In the genomic region with DNA sequence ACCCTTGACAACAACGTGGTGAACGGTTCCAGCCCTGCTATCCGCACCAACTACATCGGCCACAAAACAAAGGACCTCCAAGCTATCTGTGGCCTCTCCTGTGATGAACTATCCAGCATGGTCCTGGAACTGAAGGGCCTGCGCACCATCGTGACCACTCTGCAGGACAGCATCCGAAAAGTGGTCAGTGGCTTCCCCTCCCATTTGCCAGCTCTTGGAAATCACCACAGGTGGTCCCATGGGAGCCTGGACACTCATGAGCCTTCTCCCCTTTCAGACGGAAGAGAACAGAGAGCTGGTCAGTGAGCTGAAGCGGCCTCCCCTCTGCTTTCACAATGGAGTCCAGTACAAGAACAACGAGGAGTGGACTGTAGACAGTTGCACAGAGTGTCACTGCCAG, we compare ENCODE assay signal across 8 mouse cellular contexts. TPM values are rescaled to one million over a fixed set of nuclear protein-coding genes. Genes with fewer than 3 reads are reported as not detected.
A peak's percentile ranks its signal among the peaks of the same experiment; 100 is the strongest.
DNase-seq lines count a peak whose midpoint lies in the region; ATAC-seq and TF ChIP-seq lines count a peak whose summit lies in the region.

No protein-coding gene starts in this region.

- H3K9me3 ChIP-seq in heart, embryonic 13.5 days = no peaks in the 10 kb centered on the region
- H3K9me3 ChIP-seq in megakaryocyte, embryonic 14.5 days = no peaks in the 10 kb centered on the region
- H3K9me3 ChIP-seq in hindbrain, postnatal 0 days (ENCODE audit: low read length) = no peaks in the 10 kb centered on the region
- no peaks in the 10 kb centered on the region for H3K9me3 ChIP-seq in stomach, embryonic 15.5 days

- H3K36me3 ChIP-seq in heart, embryonic 13.5 days = peaks cover 54% of the 10 kb centered on the region
- H3K36me3 ChIP-seq in megakaryocyte, embryonic 14.5 days (replicated peaks; ENCODE audit: low read length) = peaks cover 82% of the 10 kb centered on the region
- H3K36me3 ChIP-seq in hindbrain, postnatal 0 days (ENCODE audit: insufficient read depth, low read length) = no peaks in the 10 kb centered on the region
- H3K36me3 ChIP-seq in stomach, embryonic 15.5 days = peaks cover 28% of the 10 kb centered on the region

- 70% methylated on average over 10 of the region's 10 CpGs for WGBS in heart, embryonic 13.5 days
- 55% methylated on average over 10 of the region's 10 CpGs for WGBS in hindbrain, postnatal 0 days
- WGBS in stomach, embryonic 15.5 days = 80% methylated on average over 10 of the region's 10 CpGs

- ATAC-seq in heart, embryonic 13.5 days (ENCODE audit: extremely low read depth, insufficient number of reproducible peaks, low FRiP score, low TSS enrichment) = no peak
- ATAC-seq in megakaryocyte, adult 5-6 weeks (ENCODE audit: poor library complexity, severe bottlenecking) = no peak
- no peak for ATAC-seq in hindbrain, postnatal 0 days
- ATAC-seq in stomach, embryonic 15.5 days (ENCODE audit: insufficient read depth, low FRiP score, low read depth) = no peak

- DNase-seq in heart, adult 8-10 months (ENCODE audit: low spot score) = no peak
- DNase-seq in hindbrain, postnatal 0 days (ENCODE audit: low spot score) = no peak
- no peak for DNase-seq in left cerebral cortex, adult 18-20 months (ENCODE audit: low spot score in 2 of 2)
- no peak for DNase-seq in cerebellum, postnatal 36 days

- no peak for TF ChIP-seq CTCF in hindbrain, postnatal 0 days (IDR thresholded peaks at IDR 0.05; ENCODE audit: low read depth)

- peak overlapping the region; percentile 68 for H3K4me3 ChIP-seq in heart, embryonic 13.5 days
- H3K4me3 ChIP-seq in megakaryocyte, embryonic 14.5 days (replicated peaks) = peak overlapping the region; percentile 95
- H3K4me3 ChIP-seq in hindbrain, postnatal 0 days (ENCODE audit: low read length) = no peak overlapping the region
- H3K4me3 ChIP-seq in stomach, embryonic 15.5 days (replicated peaks) = peak overlapping the region; percentile 65

- peaks cover 10% of the 10 kb centered on the region; the same call in 1 of the 2 replicates for H3K27me3 ChIP-seq in heart, embryonic 13.5 days (replicated peaks)
- H3K27me3 ChIP-seq in megakaryocyte, embryonic 14.5 days (replicated peaks) = no peaks in the 10 kb centered on the region
- H3K27me3 ChIP-seq in hindbrain, postnatal 0 days (ENCODE audit: insufficient read depth, low read length) = 0 out of 2 replicates have a peak, but pooled peaks cover 5% of the 10 kb centered on the region
- H3K27me3 ChIP-seq in stomach, embryonic 15.5 days (replicated peaks) = no peaks in the 10 kb centered on the region

- peak overlapping the region; percentile 94 for H3K4me2 ChIP-seq in heart, embryonic 13.5 days
- H3K4me2 ChIP-seq in hindbrain, postnatal 0 days (ENCODE audit: low read depth, low read length) = peak overlapping the region; percentile 14; the same call in 1 of the 2 replicates
- peak overlapping the region; percentile 93 for H3K4me2 ChIP-seq in stomach, embryonic 15.5 days

- H3K4me1 ChIP-seq in heart, embryonic 13.5 days = peaks cover 48% of the 10 kb centered on the region
- peaks cover 69% of the 10 kb centered on the region for H3K4me1 ChIP-seq in megakaryocyte, embryonic 14.5 days
- H3K4me1 ChIP-seq in hindbrain, postnatal 0 days (ENCODE audit: insufficient read depth, low read length) = peaks cover 5% of the 10 kb centered on the region
- H3K4me1 ChIP-seq in stomach, embryonic 15.5 days = peaks cover 6% of the 10 kb centered on the region

- no peak overlapping the region for H3K27ac ChIP-seq in heart, embryonic 13.5 days (replicated peaks)
- no peak overlapping the region for H3K27ac ChIP-seq in hindbrain, postnatal 0 days
- H3K27ac ChIP-seq in stomach, embryonic 15.5 days = no peak overlapping the region

- peak overlapping the region; percentile 85 for H3K9ac ChIP-seq in heart, embryonic 13.5 days
- H3K9ac ChIP-seq in hindbrain, postnatal 0 days (replicated peaks; ENCODE audit: low read length) = no peak overlapping the region
- H3K9ac ChIP-seq in stomach, embryonic 15.5 days = no peak overlapping the region

RNA-seq across cellular contexts. Expression of a gene that starts 3.0 kb away (rescaled TPM):
- polyA plus RNA-seq in heart, embryonic 13.5 days (2015; fragmentation: Nextera tagmentation; extraction: Ambion mirVana) = 45.1 and 46.0 TPM in 2 replicates
- 10 to 100 TPM in 2 of 4 experiments, 1 to 10 TPM in 2; 8.2 to 44.4 (median 9.2) TPM for total RNA-seq in heart, adult 8-10 months (2022)
- 258 and 405 TPM in 2 replicates for polyA plus RNA-seq in megakaryocyte, embryonic 14.5 days (2012; ENCODE audit: insufficient read depth, low replicate concordance)
- total RNA-seq in megakaryocyte, adult 5-6 weeks (2015) = 27.3 and 28.8 TPM in 2 replicates
- 32.7 and 37.6 TPM in 2 replicates for total RNA-seq in megakaryocyte, adult 5-6 weeks (2017)
- total RNA-seq in hindbrain, postnatal 0 days (2014; rRNA removed) = 12.5 and 13.6 TPM in 2 replicates
- 3.3 and 3.7 TPM in 2 replicates for polyA plus RNA-seq in hindbrain, postnatal 0 days (2015; fragmentation: Nextera tagmentation; extraction: Ambion mirVana)
- polyA plus RNA-seq in stomach, embryonic 15.5 days (2015; fragmentation: Nextera tagmentation; extraction: Ambion mirVana) = 51.2 and 53.3 TPM in 2 replicates
- 1 to 10 TPM; 2.4 to 3.1 TPM for total RNA-seq in left cerebral cortex, adult 18-20 months (2021)

Comparison
In these comparisons a context has a peak if more than half of its experiments do, and no peak if none do; other contexts are left out.
1. H3K4me2 ChIP-seq: peak in every context shown above with its lines; median percentile 94 in heart, embryonic 13.5 days; 93 in stomach, embryonic 15.5 days; 14 in hindbrain, postnatal 0 days.